Mouse (Mus musculus): Measurements from ENCODE around the gene Prune2. TPM values are rescaled to one million over a fixed set of nuclear protein-coding genes. Genes with fewer than 3 reads are reported as not detected.

Prune2 gene
- 1.3 TPM for polyA plus RNA-seq (2014; fragmentation: Illumina TruSeq; extraction: RNeasy Lipid Tissue Mini Kit (QIAGEN cat#74804); ENCODE audit: low read depth, low replicate concordance)

GRCm38 (mm10) chr19:16955613-16956271 is at the start of gene Prune2:
TSS of gene Prune2 (plus strand) at chr19:16956118.

Other genes with a start within 250 kb of the Prune2 start
- gene Vps13a, start 175.2 kb upstream of the Prune2 start, polyA plus RNA-seq (2014; fragmentation: Illumina TruSeq; extraction: RNeasy Lipid Tissue Mini Kit (QIAGEN cat#74804); ENCODE audit: low read depth, low replicate concordance) = 52.1 TPM
- not detected for gene Foxb2, start 82.3 kb upstream of the Prune2 start, polyA plus RNA-seq (2014; fragmentation: Illumina TruSeq; extraction: RNeasy Lipid Tissue Mini Kit (QIAGEN cat#74804); ENCODE audit: low read depth, low replicate concordance)

Data from kidney, adult 10 weeks (tissue).